Mouse (Mus musculus) heart, adult 2 months (tissue): ENCODE results near the gene C1qtnf5.

ENCODE experiments used
- CTCF ChIP-seq: fragments of 200-600 bp; IDR thresholded peaks from 2 replicates; pipeline ENCODE4 v1.8.1; 2022; ENCODE audit warnings: antibody characterized with exemption, mild to moderate bottlenecking, moderate library complexity
- POLR2A ChIP-seq: fragments of 200-500 bp; IDR thresholded peaks from 2 replicates; pipeline ENCODE4 v1.6.1; 2011; ENCODE audit warnings: mild to moderate bottlenecking, low read depth, low read length, control low read depth; ENCODE audit not compliant: insufficient read depth

DNA sequence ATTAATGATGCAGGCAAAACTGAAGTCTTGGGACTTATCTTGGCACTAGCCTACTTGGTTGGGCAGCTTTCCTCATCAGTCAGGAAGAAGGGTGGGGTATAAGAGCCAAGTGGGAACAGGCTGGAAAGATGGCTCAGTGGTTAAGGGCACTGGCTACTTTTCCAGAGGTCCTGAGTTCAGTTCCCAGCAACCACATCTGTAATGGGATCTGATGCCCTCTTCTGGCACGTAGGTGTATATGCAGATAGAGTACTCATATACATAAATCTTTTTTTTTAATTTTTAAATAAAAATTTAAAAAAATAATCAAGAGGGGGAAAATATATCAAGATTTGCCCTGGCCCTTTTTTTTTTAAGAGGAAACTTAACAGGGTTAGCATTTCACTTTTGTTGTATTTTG is 41.9 kb upstream of the C1qtnf5 start:
- TF ChIP-seq POLR2A: no peak
- TF ChIP-seq CTCF: peak; percentile 43
